Mouse (Mus musculus): ENCODE measurements at regions not wholly inside any gene's neighbourhood (a gene's known extent, or its start where the extent isn't known, plus 50 kb on each side); places are given as distances from the start of the nearest gene placed in this dataset.

GRCm38 (mm10) chr1:77754326-77754725 is 239.4 kb upstream of the Epha4 start:
- Histone ChIP-seq H3K27ac (ENCODE audit: control insufficient read depth, insufficient read depth, low read depth, low read length) (no peak overlapping the region), H3K4me3 (ENCODE audit: control insufficient read depth, low read depth, low read length) (no peak overlapping the region), H3K27me3 (ENCODE audit: control insufficient read depth, insufficient read depth, low read length) (no peaks in the 10 kb centered on the region), H3K4me1 (ENCODE audit: control insufficient read depth, insufficient read depth, low read length) (no peaks in the 10 kb centered on the region), H3K36me3 (ENCODE audit: control insufficient read depth, insufficient read depth, low read length) (no peaks in the 10 kb centered on the region)
- TF ChIP-seq CTCF (IDR thresholded peaks at IDR 0.05; ENCODE audit: control insufficient read depth, insufficient read depth, insufficient replicate concordance, low read depth, low read length) (no peak), POLR2A (IDR thresholded peaks at IDR 0.05; ENCODE audit: control insufficient read depth, low read depth, low read length) (no peak)

GRCm38 (mm10) chr1:77748483-77749465 is 233.9 kb upstream of the Epha4 start:
- Histone ChIP-seq H3K36me3 (ENCODE audit: control insufficient read depth, insufficient read depth, low read length) (no peaks in the 10 kb centered on the region), H3K4me1 (ENCODE audit: control insufficient read depth, insufficient read depth, low read length) (no peaks in the 10 kb centered on the region), H3K27me3 (ENCODE audit: control insufficient read depth, insufficient read depth, low read length) (no peaks in the 10 kb centered on the region), H3K4me3 (ENCODE audit: control insufficient read depth, low read depth, low read length) (no peak overlapping the region), H3K27ac (ENCODE audit: control insufficient read depth, insufficient read depth, low read depth, low read length) (no peak overlapping the region)
- no peak for TF ChIP-seq POLR2A (IDR thresholded peaks at IDR 0.05; ENCODE audit: control insufficient read depth, low read depth, low read length)
- TF ChIP-seq CTCF (IDR thresholded peaks at IDR 0.05; ENCODE audit: control insufficient read depth, insufficient read depth, insufficient replicate concordance, low read depth, low read length) = no peak

- no peak overlapping the region for H3K27ac ChIP-seq (ENCODE audit: control insufficient read depth, insufficient read depth, low read depth, low read length)
- no peak for TF ChIP-seq POLR2A (IDR thresholded peaks at IDR 0.05; ENCODE audit: control insufficient read depth, low read depth, low read length)
- TF ChIP-seq CTCF (IDR thresholded peaks at IDR 0.05; ENCODE audit: control insufficient read depth, insufficient read depth, insufficient replicate concordance, low read depth, low read length) = no peak
- H3K27me3 ChIP-seq (ENCODE audit: control insufficient read depth, insufficient read depth, low read length) = no peaks in the 10 kb centered on the region
Observed at GRCm38 (mm10) chr1:77732099-77732498, 217.2 kb upstream of the Epha4 start.

GRCm38 (mm10) chr1:77727561-77727960 is 212.7 kb upstream of the Epha4 start:
- Histone ChIP-seq H3K36me3 (ENCODE audit: control insufficient read depth, insufficient read depth, low read length) (no peaks in the 10 kb centered on the region), H3K27me3 (ENCODE audit: control insufficient read depth, insufficient read depth, low read length) (no peaks in the 10 kb centered on the region), H3K4me1 (ENCODE audit: control insufficient read depth, insufficient read depth, low read length) (no peaks in the 10 kb centered on the region; the same call in none of the 2 replicates), H3K27ac (ENCODE audit: control insufficient read depth, insufficient read depth, low read depth, low read length) (no peak overlapping the region), H3K4me3 (ENCODE audit: control insufficient read depth, low read depth, low read length) (no peak overlapping the region)
- TF ChIP-seq CTCF (IDR thresholded peaks at IDR 0.05; ENCODE audit: control insufficient read depth, insufficient read depth, insufficient replicate concordance, low read depth, low read length) = no peak
- TF ChIP-seq POLR2A (IDR thresholded peaks at IDR 0.05; ENCODE audit: control insufficient read depth, low read depth, low read length) = no peak

More at GRCm38 (mm10) chr1:77732099-77732498, 217.2 kb upstream of the Epha4 start:
- Histone ChIP-seq H3K36me3 (ENCODE audit: control insufficient read depth, insufficient read depth, low read length) (no peaks in the 10 kb centered on the region), H3K4me3 (ENCODE audit: control insufficient read depth, low read depth, low read length) (no peak overlapping the region), H3K4me1 (ENCODE audit: control insufficient read depth, insufficient read depth, low read length) (no peaks in the 10 kb centered on the region; the same call in none of the 2 replicates)

GRCm38 (mm10) chr1:77723246-77723645 is 208.4 kb upstream of the Epha4 start:
- TF ChIP-seq POLR2A (IDR thresholded peaks at IDR 0.05; ENCODE audit: control insufficient read depth, low read depth, low read length) = no peak
- TF ChIP-seq CTCF (IDR thresholded peaks at IDR 0.05; ENCODE audit: control insufficient read depth, insufficient read depth, insufficient replicate concordance, low read depth, low read length) = no peak
- Histone ChIP-seq H3K27me3 (ENCODE audit: control insufficient read depth, insufficient read depth, low read length) (no peaks in the 10 kb centered on the region), H3K27ac (ENCODE audit: control insufficient read depth, insufficient read depth, low read depth, low read length) (no peak overlapping the region), H3K36me3 (ENCODE audit: control insufficient read depth, insufficient read depth, low read length) (no peaks in the 10 kb centered on the region), H3K4me1 (ENCODE audit: control insufficient read depth, insufficient read depth, low read length) (no peaks in the 10 kb centered on the region), H3K4me3 (ENCODE audit: control insufficient read depth, low read depth, low read length) (no peak overlapping the region)

GRCm38 (mm10) chr1:77720859-77721258 is 206.0 kb upstream of the Epha4 start:
- H3K27ac ChIP-seq (ENCODE audit: control insufficient read depth, insufficient read depth, low read depth, low read length) = no peak overlapping the region
- H3K4me3 ChIP-seq (ENCODE audit: control insufficient read depth, low read depth, low read length) = no peak overlapping the region
- no peaks in the 10 kb centered on the region for H3K27me3 ChIP-seq (ENCODE audit: control insufficient read depth, insufficient read depth, low read length)
- TF ChIP-seq POLR2A (IDR thresholded peaks at IDR 0.05; ENCODE audit: control insufficient read depth, low read depth, low read length) = no peak
- no peak for TF ChIP-seq CTCF (IDR thresholded peaks at IDR 0.05; ENCODE audit: control insufficient read depth, insufficient read depth, insufficient replicate concordance, low read depth, low read length)
- no peaks in the 10 kb centered on the region for H3K4me1 ChIP-seq (ENCODE audit: control insufficient read depth, insufficient read depth, low read length)
- no peaks in the 10 kb centered on the region for H3K36me3 ChIP-seq (ENCODE audit: control insufficient read depth, insufficient read depth, low read length)

- TF ChIP-seq POLR2A (IDR thresholded peaks at IDR 0.05; ENCODE audit: control insufficient read depth, low read depth, low read length) (no peak), CTCF (IDR thresholded peaks at IDR 0.05; ENCODE audit: control insufficient read depth, insufficient read depth, insufficient replicate concordance, low read depth, low read length) (no peak)
- no peaks in the 10 kb centered on the region for H3K27me3 ChIP-seq (ENCODE audit: control insufficient read depth, insufficient read depth, low read length)
- H3K27ac ChIP-seq (ENCODE audit: control insufficient read depth, insufficient read depth, low read depth, low read length) = no peak overlapping the region
- H3K4me1 ChIP-seq (ENCODE audit: control insufficient read depth, insufficient read depth, low read length) = no peaks in the 10 kb centered on the region
- no peaks in the 10 kb centered on the region for H3K36me3 ChIP-seq (ENCODE audit: control insufficient read depth, insufficient read depth, low read length)
- H3K4me3 ChIP-seq (ENCODE audit: control insufficient read depth, low read depth, low read length) = no peak overlapping the region
Observed at GRCm38 (mm10) chr1:77713001-77713400, 198.1 kb upstream of the Epha4 start.
